Mouse (Mus musculus) limb, embryonic 12.5 days (tissue): ENCODE measurements around the gene Ctu1. TPM values are rescaled to one million over a fixed set of nuclear protein-coding genes. Genes with fewer than 3 reads are reported as not detected.

Experiments used
- ATAC-seq: fragments of 200-750 bp; cut with Nextera tagmentation; 2 replicates; pipeline ENCODE4 v1.8.0; 2017; ENCODE audit warnings: low read depth, moderate TSS enrichment; ENCODE audit not compliant: insufficient number of reproducible peaks, insufficient read depth, low FRiP score, low TSS enrichment
- H3K27ac ChIP-seq: fragments of 300-500 bp; sonication (generic); 2 replicates; pipeline ENCODE4 v1.5.1; 2016; ENCODE audit warnings: mild to moderate bottlenecking, moderate library complexity
- H3K27me3 ChIP-seq: fragments of 300-500 bp; sonication (generic); 2 replicates; pipeline ENCODE4 v1.6.1; 2016; ENCODE audit warnings: mild to moderate bottlenecking, moderate library complexity
- H3K36me3 ChIP-seq: fragments of 300-500 bp; sonication (generic); 2 replicates; pipeline ENCODE4 v1.6.1; 2016; ENCODE audit warnings: mild to moderate bottlenecking, moderate library complexity
- H3K4me1 ChIP-seq: fragments of 300-500 bp; sonication (generic); replicated peaks from 2 replicates; pipeline ENCODE4 v1.6.1; 2016
- H3K4me2 ChIP-seq: fragments of 300-500 bp; sonication (generic); 2 replicates; pipeline ENCODE4 v1.6.1; 2016; ENCODE audit warnings: mild to moderate bottlenecking, moderate library complexity
- H3K4me3 ChIP-seq: fragments of 300-500 bp; sonication (generic); replicated peaks from 2 replicates; pipeline ENCODE4 v1.5.1; 2016; ENCODE audit warnings: mild to moderate bottlenecking
- H3K9ac ChIP-seq: fragments of 300-500 bp; sonication (generic); replicated peaks from 2 replicates; pipeline ENCODE4 v1.6.1; 2016; ENCODE audit warnings: mild to moderate bottlenecking, moderate library complexity
- H3K9me3 ChIP-seq: fragments of 300-500 bp; sonication (generic); 2 replicates; pipeline ENCODE4 v1.6.1; 2016; ENCODE audit warnings: mild to moderate bottlenecking, moderate library complexity
- WGBS: fragments of 180-500 bp; shearing (Covaris S2); methylation state at CpG from one replicate; pipeline ENCODE4 v1.1.7; 2016; 5-methylcytosine and 5-hydroxymethylcytosine counted together
- polyA plus RNA-seq: library from polyadenylated mRNA; unstranded; fragments of >200 nt; fragmentation: Nextera tagmentation; extraction: Ambion mirVana; gene quantifications from 2 replicates; pipeline ENCODE4 v1.2.1, GENCODE M21; 2016

Gene Ctu1
- 15.4 and 15.7 TPM in 2 replicates for polyA plus RNA-seq

DNA sequence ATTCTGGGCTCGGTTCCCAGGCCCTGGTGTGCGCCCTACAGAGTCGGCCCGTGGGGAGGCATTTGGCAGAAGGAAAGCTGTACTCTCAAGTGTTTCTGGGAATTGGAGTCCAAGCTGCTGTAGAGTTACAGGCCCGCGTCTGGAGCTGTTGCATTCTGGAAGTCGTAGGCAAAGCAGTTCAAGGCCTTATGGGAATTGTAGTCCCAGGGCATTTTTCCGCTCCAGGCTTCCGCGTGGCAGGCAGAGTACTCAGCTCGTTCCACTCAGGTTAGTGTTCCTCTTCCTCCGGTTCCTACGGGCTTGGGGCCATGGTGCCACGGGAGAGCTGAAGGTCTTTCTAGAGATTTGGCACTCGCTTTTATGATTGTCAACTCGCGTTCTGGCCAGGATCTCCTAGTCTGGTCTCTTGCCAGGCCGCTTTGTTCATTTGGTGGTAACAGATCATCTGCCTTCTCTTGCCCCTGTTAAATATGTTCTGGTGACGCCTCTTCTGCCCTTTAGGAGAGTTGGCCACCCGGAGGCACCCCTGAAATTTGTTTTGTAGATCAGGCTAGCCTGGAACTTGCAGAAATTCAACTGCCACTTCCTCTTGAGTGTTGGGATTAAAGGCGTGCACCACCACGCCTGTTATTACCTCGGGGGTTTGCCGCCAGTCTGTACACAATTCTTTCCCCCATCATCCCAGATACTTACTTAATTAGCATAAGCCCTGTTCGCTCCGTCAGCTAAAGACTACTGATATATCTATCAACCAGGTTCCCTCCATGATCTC lies at the start of gene Ctu1:
Ctu1 (plus strand) TSS at position 208 of the 772 bp plus-strand sequence.
- Histone ChIP-seq H3K27me3 (no peaks in the 10 kb centered on the region), H3K4me1 (peaks cover 8% of the 10 kb centered on the region), H3K9me3 (peaks cover 4% of the 10 kb centered on the region; the same call in 1 of the 2 replicates), H3K27ac (peak within 1 kb of the TSS; percentile 1; the same call in 1 of the 2 replicates), H3K9ac (peak within 1 kb of the TSS; percentile 75), H3K4me2 (peak within 1 kb of the TSS; percentile 58), H3K4me3 (peak within 1 kb of the TSS; percentile 69), H3K36me3 (peaks cover 28% of the 10 kb centered on the region)
- peak; percentile 93 for ATAC-seq
- under 1% methylated on average over 26 of the region's 26 CpGs for WGBS

DNA sequence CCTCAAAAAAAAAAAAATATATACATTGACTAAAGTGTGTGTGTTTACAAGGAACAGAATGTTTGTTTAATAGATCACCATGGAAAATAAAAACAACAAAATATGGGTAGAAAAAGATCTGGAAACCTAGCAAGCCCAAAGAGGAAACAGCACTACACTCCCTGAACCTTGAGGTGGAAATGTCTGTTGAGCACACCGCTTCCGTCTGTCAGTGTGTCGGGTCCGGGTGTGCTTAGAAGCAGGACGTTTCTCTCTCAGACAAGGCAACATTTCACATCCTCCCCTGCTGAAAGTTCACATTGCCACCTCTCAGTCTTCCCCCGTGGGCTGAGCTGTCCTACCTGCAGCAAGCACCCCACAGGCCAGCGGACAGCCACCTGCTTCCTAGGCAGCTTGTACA lies 48.9 kb upstream of the Ctu1 start:
- no peak overlapping the region for H3K4me3 ChIP-seq
- no peak overlapping the region for H3K27ac ChIP-seq
- H3K36me3 ChIP-seq, result no peaks in the 10 kb centered on the region
- no peak for ATAC-seq
- no peaks in the 10 kb centered on the region for H3K27me3 ChIP-seq
- 84% methylated on average over 7 of the region's 7 CpGs for WGBS
- H3K9me3 ChIP-seq, result no peaks in the 10 kb centered on the region
- no peak overlapping the region for H3K9ac ChIP-seq
- no peaks in the 10 kb centered on the region; the same call in 1 of the 2 replicates for H3K4me1 ChIP-seq
- no peak overlapping the region for H3K4me2 ChIP-seq

DNA sequence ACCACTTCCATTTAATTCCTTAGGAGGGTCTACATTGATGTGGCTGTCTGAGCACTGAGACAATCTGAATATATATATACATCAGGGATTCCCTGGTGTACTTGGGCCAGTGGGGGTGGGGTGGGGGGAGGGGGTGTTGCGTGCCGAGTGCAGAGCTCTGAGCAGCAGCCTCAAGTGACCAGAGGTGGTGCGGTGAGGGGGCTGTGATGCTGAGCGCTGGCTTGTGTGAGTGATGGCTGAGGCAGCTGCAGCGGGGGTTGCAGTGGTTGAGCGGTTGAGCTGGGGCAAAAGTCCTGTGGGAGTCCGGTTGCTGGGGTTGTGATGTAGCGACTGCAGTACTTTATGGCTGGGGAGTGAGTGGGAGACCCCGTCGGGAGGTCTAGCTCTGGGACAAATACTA lies 48.0 kb upstream of the Ctu1 start:
- WGBS, result 11% methylated on average over 10 of the region's 10 CpGs
- Histone ChIP-seq H3K4me2 (peak overlapping the region; percentile 24), H3K4me1 (no peaks in the 10 kb centered on the region; the same call in 1 of the 2 replicates)

DNA sequence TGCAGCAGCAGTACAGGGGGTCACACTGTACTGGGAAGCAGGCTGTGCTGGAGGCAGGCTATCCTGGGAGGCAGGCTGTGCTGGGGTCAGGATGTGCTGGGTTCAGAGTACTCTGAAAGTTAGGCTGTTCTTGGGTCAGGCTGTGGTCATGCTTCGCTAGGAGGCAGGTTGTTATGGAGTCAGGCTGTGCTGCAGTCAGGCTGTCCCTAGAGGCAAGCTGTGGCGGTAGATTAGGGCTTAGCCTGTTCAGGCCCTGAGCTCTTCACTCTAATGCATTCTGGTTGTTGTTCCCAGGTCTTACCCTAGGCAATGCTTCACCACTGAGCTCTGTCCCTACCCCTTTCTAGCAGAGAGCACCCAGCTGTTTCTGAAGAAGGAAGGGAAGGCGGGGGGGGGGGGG lies 46.8 kb upstream of the Ctu1 start:
- ATAC-seq, result no peak
- Histone ChIP-seq H3K4me1 (no peaks in the 10 kb centered on the region; the same call in 1 of the 2 replicates), H3K4me2 (no peak overlapping the region), H3K4me3 (no peak overlapping the region), H3K9me3 (no peaks in the 10 kb centered on the region), H3K27me3 (no peaks in the 10 kb centered on the region), H3K36me3 (no peaks in the 10 kb centered on the region), H3K27ac (no peak overlapping the region), H3K9ac (no peak overlapping the region)
- WGBS, result 63% methylated on average over 3 of the region's 3 CpGs

More for the DNA sequence above, 48.0 kb upstream of the Ctu1 start:
- H3K9me3 ChIP-seq, result no peaks in the 10 kb centered on the region
- no peak overlapping the region for H3K4me3 ChIP-seq
- H3K27ac ChIP-seq, result no peak overlapping the region
- H3K9ac ChIP-seq, result no peak overlapping the region
- no peaks in the 10 kb centered on the region for H3K36me3 ChIP-seq
- 0 out of 2 replicates have a peak, but pooled peaks have one; percentile 63 for ATAC-seq
- H3K27me3 ChIP-seq, result no peaks in the 10 kb centered on the region

DNA sequence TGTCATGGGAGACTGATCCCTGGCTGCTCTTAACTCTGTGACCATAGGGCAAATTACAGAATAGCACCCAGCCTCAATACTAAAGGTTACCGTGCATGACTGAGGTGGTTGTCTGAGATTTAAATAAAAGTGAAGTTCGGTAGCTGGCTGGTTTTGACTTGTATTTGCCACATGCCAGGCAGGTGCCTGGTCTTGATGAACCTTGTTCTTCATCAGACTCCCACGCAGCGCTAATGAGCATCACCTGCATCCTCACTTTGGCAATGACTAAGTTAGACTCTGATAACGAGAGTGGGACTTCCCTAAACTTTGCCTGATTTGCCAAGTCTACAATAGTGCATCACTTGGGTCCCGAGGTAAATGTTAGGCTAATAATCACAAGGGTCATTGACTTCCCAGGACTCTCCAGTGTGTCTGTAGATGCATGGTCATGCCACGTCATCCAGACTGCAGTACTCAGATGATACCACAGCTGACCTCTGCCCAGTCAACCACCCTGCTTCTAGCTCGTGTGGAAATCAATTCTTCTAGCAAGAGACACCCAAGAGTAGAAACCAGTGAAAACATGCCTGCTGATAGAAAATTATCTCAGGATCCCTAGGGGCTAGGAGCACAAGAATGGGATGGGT lies 45.9 kb upstream of the Ctu1 start:
- Histone ChIP-seq H3K9me3 (no peaks in the 10 kb centered on the region), H3K9ac (no peak overlapping the region), H3K36me3 (no peaks in the 10 kb centered on the region), H3K27me3 (no peaks in the 10 kb centered on the region), H3K4me1 (no peaks in the 10 kb centered on the region; the same call in 1 of the 2 replicates), H3K4me3 (no peak overlapping the region), H3K4me2 (no peak overlapping the region), H3K27ac (no peak overlapping the region)
- ATAC-seq, result no peak
- 87% methylated on average over 8 of the region's 8 CpGs for WGBS

DNA sequence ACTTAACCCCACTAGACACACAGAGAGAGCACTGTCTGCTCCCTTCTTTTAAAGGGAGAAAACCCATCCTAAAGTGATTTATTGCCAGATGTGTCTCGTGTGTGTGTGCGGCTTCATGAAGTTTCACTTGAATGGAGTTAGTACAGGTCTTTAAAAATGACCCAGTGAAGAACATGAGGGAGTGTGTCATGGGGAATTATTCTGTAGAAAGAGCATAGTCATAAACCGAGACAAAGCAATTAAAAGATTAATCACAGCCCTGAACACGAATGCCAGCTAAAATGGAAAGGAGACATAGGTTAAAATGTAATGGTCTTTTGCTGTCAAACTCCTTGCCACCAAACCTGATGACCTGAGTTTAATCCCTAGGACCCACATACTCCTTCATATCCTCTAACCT lies 37.9 kb upstream of the Ctu1 start:
- H3K27ac ChIP-seq, result no peak overlapping the region

DNA sequence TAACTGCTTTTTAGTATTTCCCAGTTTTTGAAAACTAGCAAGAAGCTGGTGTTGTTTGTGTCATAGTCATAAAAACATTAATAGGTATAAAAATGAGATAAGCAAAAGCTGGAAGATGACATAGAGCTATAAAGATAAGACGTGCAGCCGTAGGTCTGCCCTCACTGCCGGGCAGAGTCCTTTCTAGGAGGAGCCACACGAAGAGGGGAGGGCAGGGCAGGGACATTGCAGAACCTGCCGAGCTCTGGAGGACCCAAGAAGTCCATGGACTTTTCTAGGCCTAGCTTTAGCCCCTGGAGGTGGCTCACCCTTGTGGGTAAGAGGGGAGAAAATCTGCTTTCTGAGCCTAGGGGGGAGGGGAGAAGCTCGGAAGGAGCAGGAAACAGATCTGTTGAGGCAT lies 37.3 kb upstream of the Ctu1 start, which contains the start of gene Ceacam18:
Ceacam18 (plus strand) TSS at position 208 of the 400 bp plus-strand sequence.
- Histone ChIP-seq H3K4me2 (no peak within 1 kb of the TSS), H3K27ac (no peak within 1 kb of the TSS), H3K9me3 (no peaks in the 10 kb centered on the region), H3K27me3 (no peaks in the 10 kb centered on the region), H3K36me3 (no peaks in the 10 kb centered on the region), H3K9ac (no peak within 1 kb of the TSS), H3K4me1 (no peaks in the 10 kb centered on the region), H3K4me3 (no peak within 1 kb of the TSS)
- no peak for ATAC-seq
- WGBS, result 65% methylated on average over 6 of the region's 6 CpGs

More for the DNA sequence above, 37.9 kb upstream of the Ctu1 start:
- no peak for ATAC-seq
- Histone ChIP-seq H3K4me3 (no peak overlapping the region), H3K27me3 (no peaks in the 10 kb centered on the region), H3K36me3 (no peaks in the 10 kb centered on the region), H3K4me1 (no peaks in the 10 kb centered on the region), H3K4me2 (no peak overlapping the region), H3K9ac (no peak overlapping the region), H3K9me3 (no peaks in the 10 kb centered on the region)
- 71% methylated on average over 4 of the region's 4 CpGs for WGBS

DNA sequence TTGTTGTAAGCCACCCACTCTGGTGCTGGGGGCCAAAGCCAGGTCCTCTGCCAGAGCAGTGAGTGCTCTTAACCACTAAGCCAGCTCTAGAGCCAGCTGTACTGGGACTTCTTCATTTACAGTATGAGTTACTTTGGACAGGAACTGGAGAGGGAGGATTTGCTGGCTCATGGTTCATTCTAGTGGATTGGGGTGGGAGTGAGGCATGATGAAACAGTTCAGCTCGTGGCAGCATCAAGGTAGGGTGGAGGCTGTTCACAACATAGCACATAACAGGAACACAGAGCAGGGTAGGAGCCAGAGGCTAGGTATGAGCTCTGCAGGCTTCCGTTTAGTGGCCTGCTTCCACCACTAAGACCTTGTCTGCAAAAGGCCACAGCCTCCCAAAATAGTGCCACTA lies 35.6 kb upstream of the Ctu1 start:
- Histone ChIP-seq H3K4me3 (no peak overlapping the region), H3K4me1 (no peaks in the 10 kb centered on the region), H3K4me2 (no peak overlapping the region), H3K27ac (no peak overlapping the region), H3K9ac (no peak overlapping the region), H3K27me3 (no peaks in the 10 kb centered on the region), H3K36me3 (no peaks in the 10 kb centered on the region), H3K9me3 (no peaks in the 10 kb centered on the region)
- WGBS, result 58% methylated on average over 2 of the region's 2 CpGs
- ATAC-seq, result no peak

DNA sequence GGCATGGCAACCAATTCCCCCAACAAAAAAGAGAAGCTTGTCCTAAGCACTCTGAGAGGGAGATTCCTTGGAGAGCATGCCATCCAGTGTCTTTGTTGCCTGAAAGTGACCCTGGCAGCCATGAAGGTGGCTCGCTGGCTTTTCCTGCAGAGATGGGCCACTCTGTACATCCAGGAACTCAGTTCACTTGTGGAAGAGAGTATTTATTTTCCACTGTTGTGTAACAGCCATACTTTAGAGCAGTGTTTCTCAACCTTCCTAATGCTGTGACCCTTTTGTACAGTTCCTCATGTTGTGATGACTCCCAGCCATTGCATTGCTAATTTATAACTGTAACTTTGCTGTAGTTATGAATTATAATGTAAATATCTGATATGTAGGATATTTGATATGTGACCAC lies 34.7 kb upstream of the Ctu1 start:
- no peaks in the 10 kb centered on the region for H3K36me3 ChIP-seq
- no peak overlapping the region for H3K4me3 ChIP-seq
- no peak overlapping the region for H3K4me2 ChIP-seq
- 79% methylated on average over 1 of the region's 1 CpGs for whole genome bisulfite sequencing
- H3K9me3 ChIP-seq, result no peaks in the 10 kb centered on the region
- H3K27ac ChIP-seq, result no peak overlapping the region
- no peak overlapping the region for H3K9ac ChIP-seq
- no peaks in the 10 kb centered on the region for H3K27me3 ChIP-seq
- ATAC-seq, result no peak
- H3K4me1 ChIP-seq, result no peaks in the 10 kb centered on the region

DNA sequence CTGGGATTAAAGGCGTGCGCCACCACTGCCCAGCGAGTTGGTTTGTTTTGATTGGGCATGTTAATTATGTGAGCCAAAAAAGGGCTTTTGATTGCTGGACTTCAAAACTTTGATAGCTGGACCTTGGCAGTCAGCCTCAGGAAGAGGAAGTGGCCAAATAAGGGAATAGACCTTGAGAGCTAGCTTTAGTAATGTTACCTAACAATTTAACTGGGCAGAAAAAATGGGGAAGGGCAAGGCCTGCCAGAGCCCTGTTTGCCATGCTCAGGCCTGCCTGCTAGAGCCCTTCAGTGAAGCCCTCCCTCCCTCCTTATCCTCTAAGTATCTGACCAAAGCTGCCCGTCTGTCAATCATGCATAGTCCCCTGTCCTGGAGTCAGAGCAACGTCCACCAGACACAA lies 29.2 kb upstream of the Ctu1 start:
- no peak overlapping the region for H3K4me3 ChIP-seq

DNA sequence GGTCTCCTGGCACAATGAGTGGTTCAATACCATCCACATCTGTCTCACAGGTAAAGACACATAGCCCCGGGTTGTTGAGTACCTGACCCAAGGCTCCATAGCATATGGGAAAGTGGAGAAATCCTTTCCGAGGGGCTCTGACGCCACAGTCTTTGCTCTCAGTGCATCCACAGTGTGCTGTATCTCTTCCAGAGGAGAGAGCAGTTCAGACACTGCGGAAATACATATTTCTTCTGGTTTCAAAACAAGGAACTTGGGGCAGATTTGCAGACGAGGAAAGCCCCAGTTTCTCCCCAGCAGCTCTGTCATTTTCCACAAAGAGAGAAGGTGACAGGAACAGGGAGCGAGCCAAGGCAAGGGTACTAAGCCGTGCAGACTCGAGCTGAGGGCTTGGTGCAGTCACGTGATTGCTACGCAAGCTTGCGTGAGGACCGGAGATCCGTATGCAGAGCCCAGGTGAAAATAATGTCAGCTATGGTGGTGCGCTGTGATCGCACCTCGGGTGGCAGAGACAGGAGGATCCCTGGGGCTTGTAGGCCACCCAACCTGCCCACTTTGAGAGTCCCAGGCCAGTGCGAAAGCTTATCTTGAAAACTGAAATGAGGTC lies 28.7 kb upstream of the Ctu1 start:
- Histone ChIP-seq H3K9ac (no peak overlapping the region), H3K36me3 (no peaks in the 10 kb centered on the region), H3K27me3 (no peaks in the 10 kb centered on the region), H3K9me3 (no peaks in the 10 kb centered on the region; the same call in 1 of the 2 replicates), H3K27ac (no peak overlapping the region), H3K4me3 (no peak overlapping the region), H3K4me1 (no peaks in the 10 kb centered on the region), H3K4me2 (no peak overlapping the region)
- ATAC-seq, result no peak
- WGBS, result 84% methylated on average over 17 of the region's 17 CpGs

More for the DNA sequence above, 29.2 kb upstream of the Ctu1 start:
- Histone ChIP-seq H3K27me3 (no peaks in the 10 kb centered on the region), H3K4me1 (no peaks in the 10 kb centered on the region), H3K9me3 (no peaks in the 10 kb centered on the region; the same call in 1 of the 2 replicates), H3K27ac (no peak overlapping the region), H3K4me2 (no peak overlapping the region), H3K36me3 (no peaks in the 10 kb centered on the region), H3K9ac (no peak overlapping the region)
- ATAC-seq, result no peak
- 81% methylated on average over 5 of the region's 5 CpGs for WGBS
